Mouse (Mus musculus) erythroblast, embryonic 14.5 days (primary cell): ENCODE results near the gene Fastkd1.

ENCODE experiments used
- GATA1 ChIP-seq: IDR thresholded peaks from 2 replicates; pipeline ENCODE4 v1.6.1; 2012; ENCODE audit warnings: low read length, inconsistent platforms, mixed read lengths
- TAL1 ChIP-seq: IDR thresholded peaks from 3 replicates; pipeline ENCODE4 v1.6.1; 2012; ENCODE audit warnings: low read length, inconsistent platforms, mixed read lengths

DNA sequence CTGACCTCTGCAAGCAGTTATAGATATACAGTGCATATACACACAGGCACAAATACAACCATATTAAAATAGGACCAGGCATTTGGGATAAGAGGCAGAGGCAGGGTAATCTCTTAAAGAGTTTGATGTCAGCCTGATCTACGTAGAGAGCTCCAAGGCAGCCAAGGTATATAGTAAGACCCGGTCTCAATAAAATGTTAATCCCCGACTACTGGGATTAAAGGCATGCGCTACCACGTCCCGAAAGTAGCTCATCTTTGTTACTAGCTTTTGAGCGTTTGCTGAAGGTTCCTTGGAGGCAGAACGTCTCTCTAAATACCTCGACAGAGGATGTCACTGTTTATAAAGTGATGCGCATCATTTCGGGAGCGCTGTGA lies 8.9 kb upstream of the Fastkd1 start, which contains the start of gene Ppig:
- no peak for TF ChIP-seq GATA1
- TF ChIP-seq TAL1, result no peak
